Mouse (Mus musculus): ENCODE measurements around the gene Ahdc1. TPM values are rescaled to one million over a fixed set of nuclear protein-coding genes. Genes with fewer than 3 reads are reported as not detected.
A peak's percentile ranks its signal among the peaks of the same experiment; 100 is the strongest.
"Not testable (repeated sequence)": the region's sequence is repeated elsewhere in the genome, so short reads cannot be mapped to it uniquely, and the experiment has no call there.

Ahdc1 gene
- polyA plus RNA-seq, 1 experiment from 2014 or later, result 13.0 TPM

GRCm38 (mm10) chr4:133003316-133004018 lies 7.6 kb upstream of the Ahdc1 start:
- no peak overlapping the region for H3K4me3 ChIP-seq
- peaks cover 47% of the 10 kb centered on the region for H3K4me1 ChIP-seq
- DNase-seq (ENCODE audit: low spot score), result no peak
- peak overlapping the region; percentile 69 for H3K27ac ChIP-seq
- H3K36me3 ChIP-seq, result no peaks in the 10 kb centered on the region
- no peaks in the 10 kb centered on the region for H3K27me3 ChIP-seq (ENCODE audit: low read depth, poor library complexity, severe bottlenecking)
- 35% methylated on average over 21 of the region's 21 CpGs for WGBS
- no peaks in the 10 kb centered on the region for H3K9me3 ChIP-seq (replicated peaks)

DNA sequence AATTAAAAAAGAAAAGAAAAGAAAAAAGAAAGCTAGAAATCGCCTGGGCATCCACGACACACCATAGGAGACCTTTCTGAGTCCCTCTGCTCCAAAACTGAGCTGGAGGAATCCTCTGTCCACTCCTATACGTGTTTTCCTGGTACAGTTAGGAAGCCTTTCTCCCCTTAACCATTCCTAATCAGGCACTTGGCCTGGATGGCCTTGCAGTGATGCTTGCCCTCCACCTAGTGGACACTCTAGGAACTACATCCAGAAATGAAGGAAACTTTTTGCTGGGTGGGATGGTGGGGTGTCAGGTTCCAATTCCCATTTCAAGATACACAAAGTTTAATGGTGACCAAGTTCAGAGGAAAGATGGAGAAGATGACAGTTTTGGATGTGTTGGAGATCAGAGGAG lies 5.8 kb upstream of the Ahdc1 start:
- DNase-seq (ENCODE audit: low spot score), result peak; percentile 76
- H3K4me3 ChIP-seq, result no peak overlapping the region
- H3K36me3 ChIP-seq, result no peaks in the 10 kb centered on the region
- no peaks in the 10 kb centered on the region for H3K27me3 ChIP-seq (ENCODE audit: low read depth, poor library complexity, severe bottlenecking)
- H3K27ac ChIP-seq, result no peak overlapping the region
- H3K4me1 ChIP-seq, result peaks cover 59% of the 10 kb centered on the region
- H3K9me3 ChIP-seq (replicated peaks), result no peaks in the 10 kb centered on the region
- WGBS, result 10% methylated on average over 3 of the region's 3 CpGs

DNA sequence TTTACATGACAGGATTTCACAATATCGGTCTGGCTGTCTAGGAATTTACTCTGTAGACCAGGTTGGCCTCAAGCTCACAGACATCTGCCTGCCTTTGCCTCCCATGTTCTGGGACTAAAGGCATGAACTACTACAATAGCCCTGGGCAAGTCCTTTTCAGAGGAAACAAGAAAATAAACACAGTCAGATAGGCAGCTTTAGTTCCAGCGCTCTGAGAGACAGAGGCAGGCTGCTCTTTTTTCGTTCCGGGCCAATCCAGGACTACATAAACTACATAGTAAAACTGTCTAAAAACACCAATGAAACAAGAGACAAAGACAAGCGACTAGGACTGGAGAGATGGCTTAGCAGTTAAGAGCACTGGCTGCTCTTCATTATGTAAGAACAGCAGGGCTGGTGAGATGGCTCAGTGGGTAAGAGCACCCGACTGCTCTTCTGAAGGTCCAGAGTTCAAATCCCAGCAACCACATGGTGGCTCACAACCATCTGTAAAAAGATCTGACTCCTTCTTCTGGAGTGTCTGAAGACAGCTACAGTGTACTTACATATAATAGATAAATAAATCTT lies 5.1 kb upstream of the Ahdc1 start:
- peaks cover 67% of the 10 kb centered on the region for H3K4me1 ChIP-seq
- DNase-seq (ENCODE audit: low spot score); H3K9me3 ChIP-seq (replicated peaks); H3K27ac ChIP-seq; H3K36me3 ChIP-seq; H3K4me3 ChIP-seq; H3K27me3 ChIP-seq (ENCODE audit: low read depth, poor library complexity, severe bottlenecking): not testable (repeated sequence)
- 49% methylated on average over 6 of the region's 6 CpGs for WGBS

GRCm38 (mm10) chr4:133007513-133008380 lies 3.3 kb upstream of the Ahdc1 start:
- Histone ChIP-seq H3K27me3 (ENCODE audit: low read depth, poor library complexity, severe bottlenecking) (no peaks in the 10 kb centered on the region), H3K4me1 (peaks cover 67% of the 10 kb centered on the region), H3K36me3 (no peaks in the 10 kb centered on the region), H3K4me3 (peak overlapping the region; percentile 35), H3K27ac (peak overlapping the region; percentile 81), H3K9me3 (replicated peaks) (no peaks in the 10 kb centered on the region)
- DNase-seq (ENCODE audit: low spot score), result peak; percentile 75
- 10% methylated on average over 15 of the region's 15 CpGs for WGBS

DNA sequence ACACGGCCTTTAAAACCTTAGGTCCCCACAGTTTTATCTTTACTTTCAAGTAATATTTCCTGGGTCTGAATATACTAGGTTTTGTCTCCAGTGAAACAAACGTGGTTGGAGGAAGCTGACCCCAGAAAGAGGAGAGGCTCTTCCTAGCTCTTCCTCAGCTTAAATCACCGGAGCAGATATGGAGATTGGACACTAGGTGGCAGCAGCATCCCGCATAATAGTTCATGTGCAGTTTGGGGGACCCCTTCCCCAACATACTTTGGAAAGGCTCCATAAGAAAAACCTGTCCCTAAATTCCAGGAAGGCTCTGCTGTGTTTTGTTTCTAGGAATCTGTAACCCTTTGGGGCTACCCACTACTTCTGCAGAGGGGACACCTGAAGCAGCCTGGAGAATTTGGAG lies 1.9 kb upstream of the Ahdc1 start:
- no peak overlapping the region for H3K4me3 ChIP-seq
- peak; percentile 76 for DNase-seq (ENCODE audit: low spot score)
- WGBS, result 1% methylated on average over 4 of the region's 4 CpGs
- no peaks in the 10 kb centered on the region for H3K9me3 ChIP-seq (replicated peaks)
- H3K36me3 ChIP-seq, result no peaks in the 10 kb centered on the region
- peaks cover 67% of the 10 kb centered on the region for H3K4me1 ChIP-seq
- no peak overlapping the region for H3K27ac ChIP-seq
- H3K27me3 ChIP-seq (ENCODE audit: low read depth, poor library complexity, severe bottlenecking), result no peaks in the 10 kb centered on the region

- Histone ChIP-seq H3K27ac (peak overlapping the region; percentile 100; the same call in 1 of the 2 replicates), H3K4me3 (no peak overlapping the region), H3K9me3 (replicated peaks) (no peaks in the 10 kb centered on the region), H3K27me3 (ENCODE audit: low read depth, poor library complexity, severe bottlenecking) (no peaks in the 10 kb centered on the region), H3K36me3 (no peaks in the 10 kb centered on the region), H3K4me1 (peaks cover 72% of the 10 kb centered on the region)
- DNase-seq (ENCODE audit: low spot score), result no peak
- WGBS, result 69% methylated on average over 5 of the region's 5 CpGs
These were observed 1.4 kb upstream of the Ahdc1 start for GRCm38 (mm10) chr4:133009676-133010075.

- DNase-seq (ENCODE audit: low spot score), result peak; percentile 73
- Histone ChIP-seq H3K36me3 (no peaks in the 10 kb centered on the region), H3K27ac (peak overlapping the region; percentile 100), H3K27me3 (ENCODE audit: low read depth, poor library complexity, severe bottlenecking) (no peaks in the 10 kb centered on the region), H3K9me3 (replicated peaks) (no peaks in the 10 kb centered on the region), H3K4me1 (peaks cover 78% of the 10 kb centered on the region), H3K4me3 (peak overlapping the region; percentile 98)
- WGBS, result under 1% methylated on average over 17 of the region's 17 CpGs
These were observed 449 bp upstream of the Ahdc1 start for GRCm38 (mm10) chr4:133010611-133011010.

GRCm38 (mm10) chr4:133011821-133012775 lies 1.0 kb downstream of the Ahdc1 start:
- no peaks in the 10 kb centered on the region for H3K27me3 ChIP-seq (ENCODE audit: low read depth, poor library complexity, severe bottlenecking)
- peak overlapping the region; percentile 98 for H3K4me3 ChIP-seq
- no peaks in the 10 kb centered on the region for H3K9me3 ChIP-seq (replicated peaks)
- peaks cover 92% of the 10 kb centered on the region for H3K4me1 ChIP-seq
- WGBS, result under 1% methylated on average over 69 of the region's 84 CpGs
- H3K27ac ChIP-seq, result peak overlapping the region; percentile 100
- DNase-seq (ENCODE audit: low spot score), result peak; percentile 84
- peaks cover 4% of the 10 kb centered on the region; the same call in 1 of the 2 replicates for H3K36me3 ChIP-seq

DNA sequence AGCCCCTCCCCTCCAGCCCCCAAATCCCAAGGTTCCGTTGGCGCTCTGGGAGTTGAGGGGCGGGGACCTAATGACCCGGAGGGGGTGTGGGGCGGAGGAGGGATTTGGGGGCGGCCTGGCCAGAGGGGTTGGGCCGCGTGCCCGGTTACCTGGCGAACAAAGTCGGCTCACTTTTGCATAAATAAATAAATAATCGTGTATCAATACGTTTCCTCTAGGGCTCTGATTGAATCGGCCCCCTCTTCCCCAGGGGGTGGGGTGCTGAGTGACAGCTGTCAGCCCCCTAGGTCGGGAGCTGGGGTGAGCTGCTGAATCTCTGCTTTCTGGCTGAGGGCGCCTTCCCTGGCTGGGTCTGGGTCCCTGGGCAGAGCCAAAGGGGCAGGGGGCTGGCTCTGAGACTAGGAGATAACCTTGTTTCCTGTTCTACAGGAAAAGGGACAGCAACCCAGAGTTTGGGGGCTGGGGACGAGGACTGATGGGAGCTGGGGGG lies 1.8 kb downstream of the Ahdc1 start:
- 0% methylated on average over 17 of the region's 17 CpGs for WGBS
- Histone ChIP-seq H3K27ac (peak overlapping the region; percentile 100), H3K27me3 (ENCODE audit: low read depth, poor library complexity, severe bottlenecking) (no peaks in the 10 kb centered on the region), H3K4me3 (peak overlapping the region; percentile 98), H3K36me3 (peaks cover 11% of the 10 kb centered on the region), H3K4me1 (peaks cover 92% of the 10 kb centered on the region), H3K9me3 (replicated peaks) (no peaks in the 10 kb centered on the region)
- no peak for DNase-seq (ENCODE audit: low spot score)

DNA sequence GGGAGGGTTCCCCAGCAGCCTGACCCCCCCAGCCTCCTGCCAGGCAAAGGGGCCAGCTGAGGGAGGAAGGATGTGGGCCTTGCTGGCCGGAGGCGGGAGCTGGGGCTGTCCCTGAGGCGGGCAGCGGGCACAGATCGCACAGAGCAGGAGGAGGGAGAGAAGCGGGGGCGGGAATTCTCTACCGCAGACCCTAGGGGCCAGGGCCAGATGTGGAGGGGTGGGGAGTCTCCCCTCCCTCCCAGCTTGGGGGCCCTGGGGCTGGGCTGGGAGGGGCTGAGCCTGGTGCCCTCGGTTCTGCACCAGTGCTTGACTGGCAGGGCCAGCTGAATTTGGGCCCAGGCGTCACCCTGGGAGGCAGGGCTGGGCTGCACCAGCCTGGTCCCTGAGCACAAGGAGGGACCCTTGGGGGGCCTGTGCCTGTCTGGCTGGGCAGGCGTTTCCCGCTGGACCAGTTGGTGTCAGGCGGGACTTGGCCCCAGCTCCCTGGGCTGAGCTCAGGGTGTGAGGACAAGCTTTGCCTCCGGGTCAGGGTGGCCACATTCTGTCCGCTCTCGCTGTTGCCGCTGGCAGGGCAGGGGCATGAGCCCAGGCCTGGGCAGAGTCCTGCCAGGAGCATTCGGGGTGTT lies 2.3 kb downstream of the Ahdc1 start:
- peaks cover 92% of the 10 kb centered on the region for H3K4me1 ChIP-seq
- H3K27me3 ChIP-seq (ENCODE audit: low read depth, poor library complexity, severe bottlenecking), result no peaks in the 10 kb centered on the region
- peak overlapping the region; percentile 100 for H3K27ac ChIP-seq
- WGBS, result 3% methylated on average over 18 of the region's 18 CpGs
- H3K9me3 ChIP-seq (replicated peaks), result no peaks in the 10 kb centered on the region
- peaks cover 16% of the 10 kb centered on the region for H3K36me3 ChIP-seq
- peak overlapping the region; percentile 98 for H3K4me3 ChIP-seq
- peak; percentile 63 for DNase-seq (ENCODE audit: low spot score)

DNA sequence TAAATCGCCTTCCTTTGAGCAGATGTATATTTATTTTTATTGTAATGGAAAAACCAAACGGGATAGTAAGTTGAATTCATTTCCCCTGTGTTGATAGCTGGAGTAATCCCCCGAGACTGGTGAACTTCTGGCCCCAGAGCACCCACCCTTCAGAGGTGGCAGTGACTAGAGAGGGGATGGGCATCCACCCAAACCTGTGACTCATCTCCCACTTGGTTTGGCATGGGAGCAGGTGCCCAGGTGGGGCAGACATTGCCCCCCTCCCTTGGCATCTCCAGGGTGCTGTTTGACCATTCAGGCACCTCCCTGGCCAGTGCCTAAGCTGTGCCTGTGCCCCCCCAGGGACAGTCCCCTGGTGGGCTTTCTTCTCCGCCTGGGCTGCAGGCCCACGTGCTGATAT lies 3.0 kb downstream of the Ahdc1 start:
- peaks cover 20% of the 10 kb centered on the region for H3K36me3 ChIP-seq
- H3K27me3 ChIP-seq (ENCODE audit: low read depth, poor library complexity, severe bottlenecking), result no peaks in the 10 kb centered on the region
- no peaks in the 10 kb centered on the region for H3K9me3 ChIP-seq (replicated peaks)
- WGBS, result 35% methylated on average over 5 of the region's 5 CpGs
- H3K27ac ChIP-seq, result peak overlapping the region; percentile 100
- H3K4me3 ChIP-seq, result peak overlapping the region; percentile 98
- peaks cover 88% of the 10 kb centered on the region for H3K4me1 ChIP-seq
- DNase-seq (ENCODE audit: low spot score), result no peak
